Mouse (Mus musculus): ENCODE results near the gene 4933430I17Rik.

The 4933430I17Rik gene

GRCm38 (mm10) chr4:62503374-62503970 lies 21.7 kb upstream of the 4933430I17Rik start, which contains the start of gene Hdhd3:
Gene Hdhd3, minus strand, starts transcription at chr4:62503467.
- intact Hi-C loops (cut with DNase I): no loop called here

DNA sequence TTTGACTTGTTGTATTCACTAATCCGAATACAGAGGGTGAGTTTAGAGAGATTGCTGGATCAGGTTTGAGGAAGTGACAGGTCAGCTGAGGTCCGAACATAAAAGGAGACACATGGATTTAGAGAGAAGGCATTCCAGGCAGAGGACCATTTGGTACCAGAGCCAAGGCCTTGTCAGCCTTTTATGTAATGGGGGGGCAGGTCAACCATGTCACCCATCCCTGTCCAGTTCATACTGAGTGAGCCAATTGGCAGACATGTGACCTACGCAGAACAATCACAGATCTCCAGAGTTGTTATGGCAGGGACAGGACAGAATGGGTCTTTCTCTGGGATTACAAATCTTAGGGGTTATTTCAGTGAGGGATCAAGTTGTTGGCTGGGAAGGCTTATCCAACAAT lies 19.2 kb upstream of the 4933430I17Rik start:
- intact Hi-C loops (cut with DNase I): no loop called here

DNA sequence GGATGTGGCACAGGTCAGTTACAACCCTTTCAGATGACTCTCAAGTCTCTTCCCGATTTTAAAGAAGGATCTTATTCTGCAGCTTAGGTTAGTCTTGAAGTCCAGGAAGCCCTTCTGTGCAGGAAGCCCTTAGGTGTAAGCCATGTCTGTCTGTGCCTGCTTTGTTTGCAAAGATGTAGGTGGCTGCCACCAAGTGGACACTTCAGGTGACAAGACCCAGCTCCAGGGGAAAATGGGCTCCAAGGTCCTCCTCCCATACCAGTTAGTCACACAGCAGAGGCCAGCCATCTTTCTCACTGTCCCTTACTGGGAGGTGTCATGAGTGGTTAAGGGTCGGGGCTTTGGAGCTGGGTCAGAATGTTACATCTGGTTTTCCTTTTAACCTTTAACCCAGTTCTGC lies 18.4 kb upstream of the 4933430I17Rik start:
- intact Hi-C loops (cut with DNase I): no loop called here

- intact Hi-C loops (cut with DNase I): no loop called here
These were observed 16.3 kb upstream of the 4933430I17Rik start for GRCm38 (mm10) chr4:62508839-62509238.

DNA sequence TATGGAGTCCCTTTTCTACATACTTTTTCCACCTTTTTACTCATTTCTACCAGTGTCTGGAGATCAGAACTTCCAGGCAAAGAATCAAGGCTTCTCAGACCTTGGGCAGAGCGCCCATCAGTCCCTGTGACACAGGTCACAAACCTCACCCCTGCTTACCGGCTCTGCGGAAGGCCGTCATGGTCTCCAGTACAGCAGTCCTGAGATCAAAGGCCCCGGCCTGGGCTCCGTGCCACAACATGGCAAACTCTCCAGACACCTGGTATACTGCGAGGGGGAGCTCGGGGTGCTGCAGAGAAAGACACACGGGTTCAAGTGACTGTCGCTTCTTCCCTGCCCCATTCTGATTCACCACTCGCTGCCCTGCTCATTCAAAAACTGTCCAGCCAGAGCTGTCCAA lies 15.2 kb upstream of the 4933430I17Rik start:
- intact Hi-C loops (cut with DNase I): no loop called here

DNA sequence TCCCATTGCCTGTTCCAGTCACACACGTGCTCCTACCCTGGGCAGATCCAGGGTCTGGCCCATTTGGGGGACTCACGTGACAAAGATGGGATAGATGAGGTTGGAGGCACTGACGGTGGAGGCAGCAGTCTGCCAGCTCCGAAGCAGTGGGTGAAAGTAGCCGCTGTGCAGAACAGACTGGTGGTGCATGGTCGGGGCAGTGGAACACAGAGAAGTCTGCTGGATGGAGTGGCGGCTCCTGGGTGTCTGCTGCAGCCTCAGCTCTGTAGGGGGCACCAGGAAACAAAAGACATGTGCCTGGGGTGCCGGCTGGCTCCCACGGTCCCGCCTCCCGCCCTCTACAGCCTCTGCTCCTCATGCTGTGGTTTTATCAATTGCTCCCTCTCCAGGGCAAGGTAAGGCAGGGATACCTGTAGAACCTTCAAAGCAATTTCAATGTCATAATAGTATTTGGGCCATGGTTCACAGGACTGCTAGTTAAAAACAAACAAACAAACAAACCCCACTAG lies 11.1 kb upstream of the 4933430I17Rik start:
- intact Hi-C loops (cut with DNase I): no loop called here

GRCm38 (mm10) chr4:62514995-62515394 lies 10.2 kb upstream of the 4933430I17Rik start:
- intact Hi-C loops (cut with DNase I): no loop called here

DNA sequence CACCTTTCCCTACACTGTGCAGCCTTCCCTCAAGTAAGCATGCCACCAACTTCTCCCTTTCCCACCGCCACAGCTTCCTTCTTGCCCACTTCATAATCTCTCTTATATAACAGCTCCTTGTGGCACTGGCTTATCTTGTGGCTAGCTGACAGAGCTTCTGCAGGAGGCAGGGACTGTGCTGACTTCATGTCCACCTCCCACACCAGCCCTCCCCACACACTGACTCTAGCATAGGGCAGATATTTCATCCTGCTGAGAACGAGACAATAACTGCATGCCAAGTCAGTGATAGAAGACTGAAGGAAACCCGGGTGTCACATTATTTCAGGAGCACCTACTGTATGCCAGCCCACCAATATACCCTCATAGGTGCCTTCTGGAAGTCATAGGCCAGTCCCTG lies 9.7 kb upstream of the 4933430I17Rik start:
- intact Hi-C loops (cut with DNase I): no loop called here

GRCm38 (mm10) chr4:62516079-62516478 lies 9.1 kb upstream of the 4933430I17Rik start:
- intact Hi-C loops (cut with DNase I): no loop called here

- intact Hi-C loops (cut with DNase I): no loop called here
These were observed 8.6 kb upstream of the 4933430I17Rik start for GRCm38 (mm10) chr4:62516579-62516978.

DNA sequence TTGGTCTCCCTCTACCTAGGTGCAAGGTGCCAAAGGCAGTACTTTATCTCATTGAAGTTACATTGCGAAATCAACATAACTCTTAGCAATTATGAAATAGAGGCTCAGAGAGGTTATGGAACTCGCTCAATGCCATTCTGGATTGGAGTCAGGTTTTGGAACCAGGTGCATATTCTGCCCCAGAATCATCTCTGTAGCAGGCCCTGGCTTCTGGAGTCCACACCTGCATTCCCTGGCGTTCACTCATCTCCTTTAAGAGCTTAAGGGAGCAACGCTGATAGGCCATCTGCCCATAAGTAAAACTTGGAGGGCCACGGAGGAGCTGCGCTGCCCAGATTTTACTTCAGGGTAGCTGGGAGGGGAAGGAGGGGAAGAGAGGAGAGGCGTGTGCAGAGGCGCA lies 8.1 kb upstream of the 4933430I17Rik start:
- intact Hi-C loops (cut with DNase I): no loop called here

GRCm38 (mm10) chr4:62517538-62518415 lies 7.4 kb upstream of the 4933430I17Rik start:
- intact Hi-C loops (cut with DNase I): no loop called here

- intact Hi-C loops (cut with DNase I): no loop called here
These were observed 6.6 kb upstream of the 4933430I17Rik start for GRCm38 (mm10) chr4:62518416-62519121.

DNA sequence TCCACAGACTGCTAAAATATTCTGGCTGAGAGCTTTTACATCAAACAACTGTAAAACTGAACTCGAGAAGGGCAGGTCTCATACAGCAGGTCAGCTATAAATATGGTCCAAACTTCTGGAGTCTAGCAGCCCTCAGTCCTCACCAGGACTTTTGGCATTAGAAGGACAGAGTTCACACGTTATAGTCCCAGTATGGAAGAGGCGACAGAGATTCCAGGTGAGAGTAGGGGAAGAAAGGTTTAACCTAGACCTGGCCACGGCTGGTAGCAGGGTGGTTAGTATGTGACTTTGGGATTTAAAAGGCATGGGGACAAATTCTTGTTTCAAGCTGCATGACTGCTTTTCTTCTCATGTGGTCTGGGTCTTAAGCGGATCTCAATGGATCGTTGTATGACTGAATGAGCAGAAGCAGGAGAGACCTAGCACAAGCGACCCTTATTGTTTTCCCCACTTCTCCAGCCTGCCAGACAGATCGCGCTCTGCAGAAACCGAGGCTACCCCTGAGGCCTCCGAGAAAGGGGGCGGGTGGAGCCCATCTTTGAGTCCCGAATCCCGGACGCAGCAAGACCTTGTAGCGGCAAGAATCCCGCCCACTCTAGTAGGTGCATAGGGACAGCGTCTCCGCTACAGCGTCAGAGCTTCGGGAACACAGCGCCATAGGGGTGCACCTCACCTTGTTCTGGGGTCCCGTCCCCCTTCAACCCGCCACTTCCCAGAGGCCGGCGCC lies 5.9 kb upstream of the 4933430I17Rik start:
- intact Hi-C loops (cut with DNase I): no loop called here

GRCm38 (mm10) chr4:62519849-62520233 lies 5.3 kb upstream of the 4933430I17Rik start, which contains the start of gene Alad:
Gene Alad, minus strand, starts transcription at chr4:62519918.
- intact Hi-C loops (cut with DNase I): loop anchor here (5.0 kb wide), 1 partner anchor 108 kb away; no protein-coding TSS in a partner anchor

GRCm38 (mm10) chr4:62520892-62521400 lies 4.2 kb upstream of the 4933430I17Rik start:
- intact Hi-C loops (cut with DNase I): loop anchor here (5.0 kb wide), 1 partner anchor 109 kb away; no protein-coding TSS in a partner anchor

DNA sequence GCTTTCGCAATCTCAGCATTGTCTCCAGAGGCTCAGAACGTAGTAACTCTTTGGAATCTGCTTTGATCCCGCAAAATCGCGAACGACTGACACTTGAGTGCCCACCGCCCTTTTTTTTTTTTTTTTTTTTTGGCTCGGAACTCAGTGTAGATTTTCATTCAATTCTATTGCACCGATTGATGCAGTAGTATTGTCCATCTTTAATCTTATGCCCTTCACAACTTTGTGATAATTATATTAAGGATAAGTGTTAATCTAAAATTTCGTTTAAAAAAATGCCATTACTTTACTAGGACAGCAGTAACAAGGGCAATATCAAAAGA lies 281 bp downstream of the 4933430I17Rik start:
- intact Hi-C loops (cut with DNase I): no loop called here

- intact Hi-C loops (cut with DNase I): no loop called here
These were observed 1.1 kb downstream of the 4933430I17Rik start for GRCm38 (mm10) chr4:62526256-62526655.

- intact Hi-C loops (cut with DNase I): no loop called here
These were observed 2.5 kb downstream of the 4933430I17Rik start for GRCm38 (mm10) chr4:62527655-62528054.

- intact Hi-C loops (cut with DNase I): no loop called here
These were observed 8.6 kb downstream of the 4933430I17Rik start for GRCm38 (mm10) chr4:62533729-62534128.

DNA sequence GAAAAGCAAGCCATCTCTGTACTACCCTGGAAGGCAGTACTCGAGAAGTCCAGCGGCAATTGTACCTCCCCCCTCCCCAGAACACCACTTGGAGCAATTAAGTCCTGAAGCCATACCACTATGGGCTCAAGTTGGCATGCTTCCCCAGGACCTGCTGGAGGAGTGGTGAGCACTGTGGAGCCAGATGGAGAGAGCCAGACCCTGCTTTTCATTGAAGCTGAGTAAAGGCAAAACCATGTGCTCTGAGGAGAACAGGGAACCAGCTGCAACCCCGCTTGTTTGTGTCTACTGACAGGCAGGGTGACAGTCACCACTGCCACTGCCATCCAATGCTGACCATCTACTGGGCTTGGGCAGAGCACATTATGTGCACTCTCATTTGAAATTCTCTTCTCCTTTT lies 16.6 kb downstream of the 4933430I17Rik start:
- intact Hi-C loops (cut with DNase I): no loop called here
